Comparison of ENCODE assay signal across 8 mouse cellular contexts in genomic region chr9:44881221-44881871, GRCm38 (mm10). TPM values are rescaled to one million over a fixed set of nuclear protein-coding genes. Genes with fewer than 3 reads are reported as not detected.
DNase-seq lines count a peak whose midpoint lies in the region; ATAC-seq and TF ChIP-seq lines count a peak whose summit lies in the region.

Gene Kmt2a (minus strand): TSS chr9:44881296.

- H3K9ac ChIP-seq in ES-E14 (ENCODE audit: insufficient read depth, low read depth, low read length, poor library complexity, severe bottlenecking), result peak within 1 kb of the TSS; percentile 86
- H3K9ac ChIP-seq in forebrain, embryonic 15.5 days (replicated peaks), result peak within 1 kb of the TSS; percentile 77
- H3K9ac ChIP-seq in lung, embryonic 14.5 days, result peak within 1 kb of the TSS; percentile 93

- in situ Hi-C loops in ES-E14 (cut with MboI; ENCODE audit: low sequenced_read_pairs in 2 of 2, unreplicated experiment in 2 of 2), result no loop called here

- H3K27me3 ChIP-seq in forebrain, embryonic 15.5 days, result no peaks in the 10 kb centered on the region
- H3K27me3 ChIP-seq in lung, embryonic 14.5 days (ENCODE audit: insufficient read depth, low read length), result no peaks in the 10 kb centered on the region
- no peaks in the 10 kb centered on the region for H3K27me3 ChIP-seq in thymus, adult 2 months (ENCODE audit: control insufficient read depth, insufficient read depth, low read length)

- peak; percentile 87 for DNase-seq in ES-E14 (ENCODE audit: low read depth, low spot score)
- peak; percentile 98 for DNase-seq in cerebellum, adult 11-12 months
- DNase-seq in heart, postnatal 25 days (ENCODE audit: low spot score), result peak; percentile 93
- peak; percentile 96 to 100 for DNase-seq in layer of hippocampus, adult 2 months (ENCODE audit: low spot score in 2 of 2)
- peak; percentile 98 for DNase-seq in lung, embryonic 14.5 days
- peak; percentile 95 for DNase-seq in thymus, adult 2 months

- peak; percentile 63 for TF ChIP-seq POLR2A in olfactory bulb, adult 2 months (IDR thresholded peaks at IDR 0.05; ENCODE audit: insufficient read depth, low read depth, low read length)
- TF ChIP-seq POLR2A in thymus, adult 2 months (IDR thresholded peaks at IDR 0.05; ENCODE audit: control insufficient read depth, extremely low read depth, insufficient read depth, low read length, poor library complexity), result 0 out of 2 replicates have a peak, but pooled peaks have one; percentile 43

- under 1% methylated on average over 61 of the region's 71 CpGs for WGBS in forebrain, embryonic 15.5 days
- WGBS in lung, embryonic 14.5 days, result under 1% methylated on average over 49 of the region's 71 CpGs
- under 1% methylated on average over 69 of the region's 71 CpGs for WGBS in olfactory bulb, adult 2 months
- WGBS in thymus, adult 2 months, result under 1% methylated on average over 55 of the region's 71 CpGs

- H3K9me3 ChIP-seq in ES-E14 (ENCODE audit: control insufficient read depth, insufficient read depth, low read depth, low read length), result no peaks in the 10 kb centered on the region
- H3K9me3 ChIP-seq in forebrain, embryonic 15.5 days, result no peaks in the 10 kb centered on the region
- H3K9me3 ChIP-seq in lung, embryonic 14.5 days (ENCODE audit: low read depth, low read length), result no peaks in the 10 kb centered on the region

- H3K27ac ChIP-seq in ES-E14 (ENCODE audit: insufficient read depth, low read depth, low read length, poor library complexity, severe bottlenecking), result peak within 1 kb of the TSS; percentile 91
- H3K27ac ChIP-seq in forebrain, embryonic 15.5 days (replicated peaks), result peak within 1 kb of the TSS; percentile 99
- H3K27ac ChIP-seq in layer of hippocampus, adult 2 months, result peak within 1 kb of the TSS; percentile 100
- H3K27ac ChIP-seq in lung, embryonic 14.5 days (ENCODE audit: low read depth), result peak within 1 kb of the TSS; percentile 98
- H3K27ac ChIP-seq in olfactory bulb, adult 2 months (ENCODE audit: insufficient read depth, low read depth, low read length), result peak within 1 kb of the TSS; percentile 93
- H3K27ac ChIP-seq in thymus, adult 2 months (ENCODE audit: control insufficient read depth, insufficient read depth, low read length), result peak within 1 kb of the TSS; percentile 91

- H3K36me3 ChIP-seq in ES-E14 (ENCODE audit: control insufficient read depth, insufficient read depth, low read length, poor library complexity, severe bottlenecking), result peaks cover 3% of the 10 kb centered on the region
- no peaks in the 10 kb centered on the region for H3K36me3 ChIP-seq in forebrain, embryonic 15.5 days
- no peaks in the 10 kb centered on the region for H3K36me3 ChIP-seq in lung, embryonic 14.5 days (ENCODE audit: insufficient read depth)
- H3K36me3 ChIP-seq in thymus, adult 2 months (ENCODE audit: control insufficient read depth, insufficient read depth, low read length), result no peaks in the 10 kb centered on the region; the same call in 1 of the 2 replicates

- no peak for TF ChIP-seq CTCF in layer of hippocampus, adult 2 months (conservative IDR thresholded peaks at IDR 0.05)
- TF ChIP-seq CTCF in lung, embryonic 14.5 days (IDR thresholded peaks at IDR 0.05; ENCODE audit: low read depth), result no peak
- no peak for TF ChIP-seq CTCF in olfactory bulb, adult 2 months (IDR thresholded peaks at IDR 0.05; ENCODE audit: insufficient read depth, low read depth, low read length)
- peak; percentile 35; the same call in 1 of the 2 replicates for TF ChIP-seq CTCF in thymus, adult 2 months (IDR thresholded peaks at IDR 0.05; ENCODE audit: borderline replicate concordance, control insufficient read depth, extremely low read depth, insufficient read depth, low read length, poor library complexity)

- H3K4me2 ChIP-seq in forebrain, embryonic 15.5 days (replicated peaks), result peak within 1 kb of the TSS; percentile 89
- H3K4me2 ChIP-seq in lung, embryonic 14.5 days, result peak within 1 kb of the TSS; percentile 100

- peak; percentile 72 for ATAC-seq in forebrain, embryonic 15.5 days (replicated peaks)
- peak; percentile 72 for ATAC-seq in lung, embryonic 14.5 days (ENCODE audit: insufficient read depth)

- H3K4me1 ChIP-seq in ES-E14 (ENCODE audit: control insufficient read depth in 2 of 2, insufficient read depth in 2 of 2, low read length in 2 of 2, poor library complexity in 1 of 2), result peaks cover 0 to 11% of the 10 kb centered on the region in 2 experiments; a peak in 2 of 4 replicates
- peaks cover 42% of the 10 kb centered on the region for H3K4me1 ChIP-seq in forebrain, embryonic 15.5 days
- peaks cover 8% of the 10 kb centered on the region for H3K4me1 ChIP-seq in lung, embryonic 14.5 days (ENCODE audit: insufficient read depth)
- peaks cover 13% of the 10 kb centered on the region for H3K4me1 ChIP-seq in olfactory bulb, adult 2 months (ENCODE audit: control insufficient read depth, insufficient read depth, low read length)
- H3K4me1 ChIP-seq in thymus, adult 2 months (replicated peaks; ENCODE audit: control insufficient read depth, insufficient read depth, low read length), result peaks cover 19% of the 10 kb centered on the region

- peak within 1 kb of the TSS; percentile 91 to 95 for H3K4me3 ChIP-seq in ES-E14 (ENCODE audit: insufficient read depth in 1 of 2, low read depth in 1 of 2, low read length in 2 of 2, poor library complexity in 1 of 2, severe bottlenecking in 1 of 2)
- H3K4me3 ChIP-seq in forebrain, embryonic 15.5 days, result peak within 1 kb of the TSS; percentile 62
- H3K4me3 ChIP-seq in layer of hippocampus, adult 2 months, result peak within 1 kb of the TSS; percentile 94
- peak within 1 kb of the TSS; percentile 98 for H3K4me3 ChIP-seq in lung, embryonic 14.5 days (ENCODE audit: low read depth, low read length)
- H3K4me3 ChIP-seq in olfactory bulb, adult 2 months (ENCODE audit: insufficient read depth, low read depth, low read length), result peak within 1 kb of the TSS; percentile 94
- peak within 1 kb of the TSS; percentile 95 for H3K4me3 ChIP-seq in thymus, adult 2 months (ENCODE audit: control insufficient read depth, insufficient read depth, low read length)

- intact Hi-C loops in heart, postnatal 25 days (cut with DNase I), result loop anchor here (2.0 to 5.0 kb wide), 2 partner anchors 39 to 109 kb away; partner anchors contain the start of gene Atp5l

TF ChIP-seq in ES-E14, 5 proteins besides CTCF, POLR2A, EP300 and RAD21:
- TF ChIP-seq HCFC1 (IDR thresholded peaks at IDR 0.05; ENCODE audit: borderline replicate concordance, insufficient read depth, low read length) (peak; percentile 83; the same call in 1 of the 2 replicates), MAFK (IDR thresholded peaks at IDR 0.05; ENCODE audit: insufficient read depth, low read depth, low read length) (no peak), ZC3H11A (IDR thresholded peaks at IDR 0.05; ENCODE audit: borderline replicate concordance, low read depth, low read length) (no peak), CHD2 (IDR thresholded peaks at IDR 0.05; ENCODE audit: low read depth, low read length) (no peak)

RNA-seq across cellular contexts. Expression of gene Kmt2a, which starts in this region (rescaled TPM):
- total RNA-seq in ES-E14 (2012; rRNA removed), result 23.6 and 25.2 TPM in 2 replicates
- 30.3 and 31.6 TPM in 2 replicates for polyA plus RNA-seq in forebrain, embryonic 15.5 days (2015; fragmentation: Nextera tagmentation; extraction: Ambion mirVana)
- total RNA-seq in heart, postnatal 25 days (2021), result 10 to 100 TPM; 23.2 to 28.1 TPM
- 10 to 100 TPM; 68.3 to 80.7 TPM for total RNA-seq in layer of hippocampus, adult 2 months (2021)
- 14.4 and 14.7 TPM in 2 replicates for polyA plus RNA-seq in lung, embryonic 14.5 days (2014; fragmentation: Nextera tagmentation; extraction: Ambion mirVana)
- 83.9 and 320 TPM in 2 replicates for polyA plus RNA-seq in olfactory bulb, adult 2 months (2012; ENCODE audit: insufficient read depth, insufficient read length, low replicate concordance, missing spikeins)
- polyA plus RNA-seq in thymus, adult 2 months (2012; rRNA removed), result 71.4 and 81.9 TPM in 2 replicates

Comparison
In these comparisons a context has a peak if more than half of its experiments do, and no peak if none do; other contexts are left out.
1. Peak in every context shown above with its lines: DNase-seq, ATAC-seq, H3K4me3 ChIP-seq and H3K27ac ChIP-seq.